In genomic region chr2:69380281-69380680, GRCm38 (mm10) we compare ENCODE assay signal across 9 mouse cellular contexts. TPM values are rescaled to one million over a fixed set of nuclear protein-coding genes. Genes with fewer than 3 reads are reported as not detected.
DNase-seq lines count a peak whose midpoint lies in the region; ATAC-seq and TF ChIP-seq lines count a peak whose summit lies in the region.
"Had no signal": no experiment of that assay in that cellular context is flagged by ENCODE, and none has a peak within 500 bp of the region (broad histone marks: within the 10 kb centered on the region; RNA-seq: fewer than 3 reads in every experiment).

Gene Dhrs9, plus strand, starts transcription at chr2:69380445.

- H3K36me3 ChIP-seq in lung, postnatal 0 days (ENCODE audit: insufficient read depth, low read length): no peaks in the 10 kb centered on the region
- no peaks in the 10 kb centered on the region for H3K36me3 ChIP-seq in splenic B cell, adult 2 months (ENCODE audit: control insufficient read depth, insufficient read depth, low read length, poor library complexity, severe bottlenecking)
- no peaks in the 10 kb centered on the region for H3K36me3 ChIP-seq in hindbrain, postnatal 0 days (ENCODE audit: insufficient read depth, low read length)

- TF ChIP-seq CTCF in bone marrow macrophage, adult 2 months (IDR thresholded peaks at IDR 0.05; ENCODE audit: low read depth, low read length): no peak
- TF ChIP-seq CTCF in lung, postnatal 0 days (IDR thresholded peaks at IDR 0.05): no peak
- no peak for TF ChIP-seq CTCF in hindbrain, postnatal 0 days (IDR thresholded peaks at IDR 0.05; ENCODE audit: low read depth)

- H3K9ac ChIP-seq in lung, postnatal 0 days (replicated peaks; ENCODE audit: low read depth): no peak within 1 kb of the TSS
- H3K9ac ChIP-seq in hindbrain, postnatal 0 days (replicated peaks; ENCODE audit: low read length): no peak within 1 kb of the TSS

- H3K9me3 ChIP-seq in lung, postnatal 0 days (ENCODE audit: low read length): no peaks in the 10 kb centered on the region
- H3K9me3 ChIP-seq in hindbrain, postnatal 0 days (ENCODE audit: low read length): no peaks in the 10 kb centered on the region

- no peak within 1 kb of the TSS for H3K4me2 ChIP-seq in lung, postnatal 0 days (replicated peaks; ENCODE audit: low read depth, low read length)
- H3K4me2 ChIP-seq in hindbrain, postnatal 0 days (ENCODE audit: low read depth, low read length): no peak within 1 kb of the TSS

- H3K27me3 ChIP-seq in lung, postnatal 0 days (replicated peaks; ENCODE audit: insufficient read depth, low read length): no peaks in the 10 kb centered on the region
- H3K27me3 ChIP-seq in splenic B cell, adult 2 months (ENCODE audit: control insufficient read depth, insufficient read depth, low read length, poor library complexity, severe bottlenecking): no peaks in the 10 kb centered on the region
- no peaks in the 10 kb centered on the region for H3K27me3 ChIP-seq in hindbrain, postnatal 0 days (ENCODE audit: insufficient read depth, low read length)

- peaks cover 22% of the 10 kb centered on the region for H3K4me1 ChIP-seq in bone marrow macrophage, adult 2 months (ENCODE audit: control insufficient read depth, insufficient read depth, low read length)
- H3K4me1 ChIP-seq in lung, postnatal 0 days (ENCODE audit: insufficient read depth, low read depth, low read length): no peaks in the 10 kb centered on the region
- H3K4me1 ChIP-seq in hindbrain, postnatal 0 days (ENCODE audit: insufficient read depth, low read length): no peaks in the 10 kb centered on the region

- ATAC-seq in lung, postnatal 0 days: peak; percentile 97
- ATAC-seq in hindbrain, postnatal 0 days: no peak

- H3K4me3 ChIP-seq in bone marrow macrophage, adult 2 months (ENCODE audit: insufficient read depth, low read length): peak within 1 kb of the TSS; percentile 42
- no peak within 1 kb of the TSS for H3K4me3 ChIP-seq in lung, postnatal 0 days (ENCODE audit: low read depth, low read length)
- H3K4me3 ChIP-seq in hindbrain, postnatal 0 days (ENCODE audit: low read length): no peak within 1 kb of the TSS

- H3K27ac ChIP-seq in bone marrow macrophage, adult 2 months (ENCODE audit: insufficient read depth, low read depth, low read length): peak within 1 kb of the TSS; percentile 4; the same call in 1 of the 2 replicates
- no peak within 1 kb of the TSS for H3K27ac ChIP-seq in lung, postnatal 0 days (ENCODE audit: low read length)
- H3K27ac ChIP-seq in hindbrain, postnatal 0 days: no peak within 1 kb of the TSS

- DNase-seq in spleen, adult 12 weeks (ENCODE audit: low spot score): peak; percentile 1
- no peak for DNase-seq in spleen, postnatal 14 days (ENCODE audit: low spot score in 2 of 2)
- DNase-seq in lung, postnatal 0 days (ENCODE audit: low spot score): peak; percentile 92
- peak; percentile 52 for DNase-seq in splenic B cell, adult 2 months (ENCODE audit: low read depth, low spot score)
- no peak for DNase-seq in hindbrain, postnatal 0 days (ENCODE audit: low spot score)
- no peak for DNase-seq in layer of hippocampus, adult 8-10 months (ENCODE audit: low spot score in 2 of 2)
- DNase-seq in embryo, embryonic 10 days (ENCODE audit: low spot score): no peak

- 26% methylated on average over 13 of the region's 13 CpGs for WGBS in lung, postnatal 0 days
- WGBS in hindbrain, postnatal 0 days: 84% methylated on average over 13 of the region's 13 CpGs

- TF ChIP-seq EP300 in lung, postnatal 0 days (IDR thresholded peaks at IDR 0.05): peak; percentile 74

- TF ChIP-seq POLR2A in bone marrow macrophage, adult 2 months (IDR thresholded peaks at IDR 0.05; ENCODE audit: borderline replicate concordance, low read depth, low read length): no peak

RNA-seq across cellular contexts. Expression of gene Dhrs9, which starts in this region (rescaled TPM):
- 3.0 and 3.4 TPM in 2 replicates for polyA plus RNA-seq in bone marrow macrophage, adult 2 months (2012; ENCODE audit: insufficient read depth, insufficient read length, missing spikeins)
- 0.10 and 0.14 TPM in 2 replicates for polyA plus RNA-seq in lung, postnatal 0 days (2015; fragmentation: Nextera tagmentation; extraction: Ambion mirVana)
- not detected in 2 replicates for total RNA-seq in hindbrain, postnatal 0 days (2014; rRNA removed)
- 0.04 TPM in 1 of 2 replicates, not detected in the other for polyA plus RNA-seq in hindbrain, postnatal 0 days (2015; fragmentation: Nextera tagmentation; extraction: Ambion mirVana)
- total RNA-seq in layer of hippocampus, adult 8-10 months (2022): not detected
- total RNA-seq: layer of hippocampus, postnatal 10 days had no signal

Comparison
In these comparisons a context has a peak if more than half of its experiments do, and no peak if none do; other contexts are left out.
1. DNase-seq: peak in spleen, adult 12 weeks (single experiment) and splenic B cell, adult 2 months (single experiment); none in spleen, postnatal 14 days (0 of 2), hindbrain, postnatal 0 days (single experiment), layer of hippocampus, adult 8-10 months (0 of 2) and embryo, embryonic 10 days (single experiment).
2. Peak in DNase-seq and ATAC-seq in lung, postnatal 0 days; RNA of the gene not detected or under 1 TPM.